8 mouse cellular contexts compared by ENCODE assay signal in the genomic region with DNA sequence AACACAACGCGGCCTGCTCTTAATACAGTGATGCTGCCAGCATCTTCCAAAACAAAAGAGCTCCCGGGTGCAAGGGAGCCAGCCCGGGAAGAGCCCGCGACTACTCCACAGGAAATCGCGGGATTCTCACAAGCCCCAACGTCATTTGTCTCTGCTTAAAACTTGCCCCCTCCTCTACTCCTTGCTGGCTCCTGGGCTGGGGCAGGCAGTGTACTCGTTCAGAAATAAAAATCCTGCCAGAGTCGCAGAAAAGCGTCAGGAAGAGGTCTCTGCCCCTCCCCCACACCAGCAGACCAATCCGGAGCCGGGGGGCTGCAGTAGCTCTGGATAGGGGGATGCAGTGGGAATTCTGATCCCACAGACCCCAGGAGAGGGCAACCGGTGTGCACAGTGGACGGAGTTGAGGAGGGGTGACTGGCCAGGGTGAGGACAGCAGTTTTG. TPM values are rescaled to one million over a fixed set of nuclear protein-coding genes. Genes with fewer than 3 reads are reported as not detected.
DNase-seq lines count a peak whose midpoint lies in the region; ATAC-seq and TF ChIP-seq lines count a peak whose summit lies in the region.

No protein-coding gene starts in this region.

- no peaks in the 10 kb centered on the region; the same call in 1 of the 2 replicates for H3K27me3 ChIP-seq in kidney, embryonic 15.5 days
- H3K27me3 ChIP-seq in hindbrain, postnatal 0 days (ENCODE audit: insufficient read depth, low read length), result no peaks in the 10 kb centered on the region

- TF ChIP-seq CTCF in hindbrain, postnatal 0 days (IDR thresholded peaks at IDR 0.05; ENCODE audit: low read depth), result no peak

- H3K36me3 ChIP-seq in kidney, embryonic 15.5 days, result no peaks in the 10 kb centered on the region
- H3K36me3 ChIP-seq in hindbrain, postnatal 0 days (ENCODE audit: insufficient read depth, low read length), result no peaks in the 10 kb centered on the region

- 2% methylated on average over 16 of the region's 16 CpGs for WGBS in kidney, embryonic 15.5 days
- 2% methylated on average over 16 of the region's 16 CpGs for WGBS in hindbrain, postnatal 0 days

- H3K9me3 ChIP-seq in kidney, embryonic 15.5 days (replicated peaks), result no peaks in the 10 kb centered on the region
- no peaks in the 10 kb centered on the region for H3K9me3 ChIP-seq in hindbrain, postnatal 0 days (ENCODE audit: low read length)

- H3K9ac ChIP-seq in kidney, embryonic 15.5 days, result peak overlapping the region; percentile 29; the same call in 1 of the 2 replicates
- H3K9ac ChIP-seq in hindbrain, postnatal 0 days (replicated peaks; ENCODE audit: low read length), result peak overlapping the region; percentile 36

- no peak overlapping the region for H3K27ac ChIP-seq in kidney, embryonic 15.5 days
- no peak overlapping the region for H3K27ac ChIP-seq in hindbrain, postnatal 0 days

- peak overlapping the region; percentile 61 for H3K4me2 ChIP-seq in kidney, embryonic 15.5 days
- H3K4me2 ChIP-seq in hindbrain, postnatal 0 days (ENCODE audit: low read depth, low read length), result peak overlapping the region; percentile 59

- H3K4me3 ChIP-seq in kidney, embryonic 15.5 days (replicated peaks), result peak overlapping the region; percentile 34
- H3K4me3 ChIP-seq in hindbrain, postnatal 0 days (ENCODE audit: low read length), result peak overlapping the region; percentile 25

- DNase-seq in kidney, postnatal 10 days, result no peak
- peak; percentile 79 for DNase-seq in embryo, embryonic 11 days
- peak; percentile 55 for DNase-seq in hindbrain, postnatal 0 days (ENCODE audit: low spot score)
- peak; percentile 69 for DNase-seq in neural tube, embryonic 10.5 days (ENCODE audit: extremely low spot score, low spot score)
- no peak for DNase-seq in urinary bladder, postnatal 36 days (ENCODE audit: low spot score in 2 of 2)
- no peak for DNase-seq in gastrocnemius, postnatal 10 days

- peaks cover 23% of the 10 kb centered on the region for H3K4me1 ChIP-seq in kidney, embryonic 15.5 days
- peaks cover 12% of the 10 kb centered on the region; the same call in 1 of the 2 replicates for H3K4me1 ChIP-seq in hindbrain, postnatal 0 days (ENCODE audit: insufficient read depth, low read length)

- peak; percentile 16; the same call in 1 of the 2 replicates for ATAC-seq in kidney, embryonic 15.5 days (replicated peaks; ENCODE audit: low FRiP score)
- ATAC-seq in hindbrain, postnatal 0 days, result peak; percentile 41; the same call in 1 of the 2 replicates
- no peak for ATAC-seq in inflammation-experienced regulatory T-cells, adult 6 months

RNA-seq across cellular contexts. Expression of a gene that starts 50.2 kb away (rescaled TPM):
- 1.4 and 1.7 TPM in 2 replicates for polyA plus RNA-seq in kidney, embryonic 15.5 days (2015; fragmentation: Nextera tagmentation; extraction: Ambion mirVana)
- total RNA-seq in hindbrain, postnatal 0 days (2014; rRNA removed), result 105 and 114 TPM in 2 replicates
- polyA plus RNA-seq in hindbrain, postnatal 0 days (2015; fragmentation: Nextera tagmentation; extraction: Ambion mirVana), result 19.9 and 20.6 TPM in 2 replicates
- not detected for polyA plus RNA-seq in inflammation-experienced regulatory T-cells, adult 6 months (2017; shearing (Covaris generic))
- 1 to 10 TPM; 1.2 to 2.1 TPM for total RNA-seq in gastrocnemius, postnatal 10 days (2021)

Comparison
In these comparisons a context has a peak if more than half of its experiments do, and no peak if none do; other contexts are left out.
1. DNase-seq: peak in embryo, embryonic 11 days (single experiment), hindbrain, postnatal 0 days (single experiment) and neural tube, embryonic 10.5 days (single experiment); none in kidney, postnatal 10 days (single experiment), urinary bladder, postnatal 36 days (0 of 2) and gastrocnemius, postnatal 10 days (single experiment).